Mouse (Mus musculus): ENCODE measurements around the gene Hist1h3c.

DNA sequence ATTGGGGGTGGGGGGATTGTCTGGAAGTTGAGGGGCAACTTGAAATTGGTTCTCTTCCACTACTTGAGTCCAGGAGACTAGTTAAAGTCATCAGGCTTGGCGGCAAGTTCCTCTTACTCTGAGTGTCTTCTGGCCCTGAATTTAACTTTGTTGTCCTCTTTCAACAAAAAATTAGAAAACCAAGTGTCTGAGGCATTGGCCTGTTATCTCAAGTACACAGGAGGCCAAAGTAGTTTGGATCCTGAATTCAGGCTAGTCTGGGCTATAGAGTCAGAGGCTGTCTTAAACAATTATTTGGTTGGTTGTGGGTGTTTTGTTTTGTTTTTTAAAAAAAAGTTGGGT lies 19.7 kb upstream of the Hist1h3c start:
- no peak for TF ChIP-seq CTCF (IDR thresholded peaks at IDR 0.05)
- no peak for TF ChIP-seq EP300 (IDR thresholded peaks at IDR 0.05)

Measured in lung, postnatal 0 days (tissue).